Mouse (Mus musculus) thymus, postnatal 25 days (tissue): ENCODE results near the gene Ppfia4.

Source experiments
- DNase-seq: peaks from one replicate; pipeline ENCODE4 v3.0.0; 2022

The Ppfia4 gene

GRCm38 (mm10) chr1:134336958-134337710 lies 4.4 kb upstream of the Ppfia4 start:
- no peak for DNase-seq

- DNase-seq = no peak
Measured at GRCm38 (mm10) chr1:134335924-134336810, 3.4 kb upstream of the Ppfia4 start.

- no peak for DNase-seq
Measured at GRCm38 (mm10) chr1:134335211-134335923, 2.6 kb upstream of the Ppfia4 start.

DNA sequence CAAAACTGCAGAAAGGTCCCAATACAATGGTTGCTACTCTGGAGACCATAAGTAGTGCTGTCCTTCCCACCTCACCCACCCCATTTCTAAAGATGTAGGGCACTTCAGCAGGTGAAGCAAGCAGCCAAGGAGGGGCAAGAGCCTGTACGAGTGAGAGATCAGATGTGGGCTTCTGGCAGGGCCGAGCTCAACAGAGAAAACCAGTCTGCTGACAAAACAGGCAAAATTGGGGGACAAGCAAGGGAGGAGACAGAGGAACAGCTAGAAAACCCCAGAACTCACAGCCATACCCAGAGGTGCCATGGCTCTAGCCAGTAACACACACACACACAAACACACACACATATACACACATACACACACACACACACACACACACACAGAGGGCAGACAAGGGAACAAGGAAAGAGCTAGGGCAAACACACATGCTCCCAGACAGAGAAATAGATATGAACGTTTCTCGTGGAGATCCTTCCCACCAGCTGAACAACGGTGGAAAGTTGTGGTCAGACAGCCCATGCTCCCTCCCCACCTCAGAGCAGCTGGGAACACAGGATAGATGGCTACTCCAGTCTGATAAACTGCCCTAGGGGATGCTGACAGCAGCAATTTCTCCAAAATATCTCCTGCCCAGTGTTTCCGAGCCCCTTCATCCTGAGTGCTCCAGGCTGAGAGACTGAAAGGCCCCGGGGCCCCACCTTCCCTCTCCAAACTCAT lies 1.5 kb upstream of the Ppfia4 start:
- DNase-seq = no peak

DNA sequence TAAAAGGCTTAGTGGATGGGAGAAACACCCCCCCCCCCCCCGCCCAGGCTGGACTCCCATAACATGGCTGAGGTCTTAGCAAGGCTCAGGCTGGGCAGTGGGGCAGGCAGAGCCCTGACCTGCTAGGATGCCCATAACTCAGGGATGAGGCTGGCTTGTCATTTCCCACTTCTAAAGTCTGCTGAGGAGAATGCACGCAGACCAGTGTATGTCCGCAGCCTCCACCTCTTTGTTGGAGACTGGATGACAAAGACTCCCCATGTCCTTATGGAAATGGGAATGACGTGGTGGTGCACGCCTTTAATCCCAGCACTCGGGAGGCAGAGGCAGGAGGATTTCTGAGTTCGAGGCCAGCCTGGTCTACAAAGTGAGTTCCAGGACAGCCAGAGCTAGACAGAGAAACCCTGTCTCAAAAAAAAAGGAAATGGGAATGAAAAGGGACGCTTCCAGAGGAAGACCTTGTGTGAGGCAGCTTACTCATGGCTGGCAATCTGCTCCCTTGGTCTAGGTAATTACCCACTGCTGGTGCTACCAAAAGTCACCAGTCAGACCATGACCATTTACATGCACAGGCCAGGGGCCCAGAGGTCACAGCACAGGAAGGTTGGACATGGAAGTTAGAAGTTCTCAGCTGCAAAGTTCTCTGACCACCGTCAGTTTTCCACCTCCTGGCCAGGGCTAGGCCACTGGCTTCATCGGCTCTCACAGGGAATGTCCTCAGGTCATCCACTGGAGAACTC lies 813 bp upstream of the Ppfia4 start:
- DNase-seq = no peak

- DNase-seq = peak; percentile 72
Measured at GRCm38 (mm10) chr1:134331879-134332635, 671 bp downstream of the Ppfia4 start.

- DNase-seq = no peak
Measured at GRCm38 (mm10) chr1:134326841-134327346, 5.8 kb downstream of the Ppfia4 start.

DNA sequence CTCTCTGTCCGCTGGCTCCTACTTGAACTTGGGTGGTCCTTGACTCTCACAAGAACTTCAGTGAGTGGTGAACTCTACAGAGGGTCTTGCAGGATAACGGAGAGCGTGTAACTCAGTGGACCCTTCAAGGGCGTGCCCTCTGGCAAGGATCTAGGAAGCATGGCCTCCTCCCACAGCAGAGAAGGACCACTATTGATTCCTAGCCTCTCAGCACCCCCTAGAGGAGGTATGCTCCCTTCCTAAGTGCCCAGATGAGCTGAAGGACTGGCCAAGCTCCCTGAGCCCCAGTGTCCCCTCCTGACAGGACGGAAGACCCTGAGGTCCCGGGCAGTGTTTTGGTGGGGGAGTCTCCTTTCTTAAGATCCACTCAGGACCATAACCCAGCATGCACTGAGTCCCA lies 10.1 kb downstream of the Ppfia4 start:
- DNase-seq = no peak

DNA sequence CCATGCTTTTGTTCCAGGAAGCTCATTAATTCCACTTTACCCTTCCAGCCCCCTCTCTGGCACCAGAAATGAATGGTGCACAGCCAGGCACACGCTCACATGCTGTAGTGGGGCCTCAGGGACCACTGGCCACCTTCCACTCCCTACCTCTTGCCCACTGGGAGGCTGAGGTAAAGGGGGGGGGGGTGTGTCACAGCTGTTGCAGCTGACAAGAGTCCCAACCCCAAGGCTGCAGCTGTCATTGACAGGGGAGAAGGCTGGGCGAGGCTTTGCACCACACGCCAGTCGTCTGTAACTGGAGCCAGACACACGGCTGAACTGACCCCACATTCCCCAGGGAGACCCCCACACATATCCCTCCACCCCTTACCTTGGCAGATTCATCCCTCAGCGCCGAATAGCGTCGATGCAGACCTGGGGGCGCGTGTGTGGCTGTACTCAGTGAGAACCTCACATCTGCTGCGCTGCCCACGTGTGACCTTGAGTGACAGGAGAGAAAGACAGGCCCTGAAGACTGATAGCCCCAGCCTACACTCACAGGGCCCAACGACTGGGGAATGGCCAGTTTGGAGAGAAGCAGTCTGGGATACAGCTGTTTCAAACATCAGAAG lies 11.9 kb downstream of the Ppfia4 start:
- no peak for DNase-seq

- DNase-seq = no peak
Measured at GRCm38 (mm10) chr1:134318261-134318660, 14.5 kb downstream of the Ppfia4 start.

DNA sequence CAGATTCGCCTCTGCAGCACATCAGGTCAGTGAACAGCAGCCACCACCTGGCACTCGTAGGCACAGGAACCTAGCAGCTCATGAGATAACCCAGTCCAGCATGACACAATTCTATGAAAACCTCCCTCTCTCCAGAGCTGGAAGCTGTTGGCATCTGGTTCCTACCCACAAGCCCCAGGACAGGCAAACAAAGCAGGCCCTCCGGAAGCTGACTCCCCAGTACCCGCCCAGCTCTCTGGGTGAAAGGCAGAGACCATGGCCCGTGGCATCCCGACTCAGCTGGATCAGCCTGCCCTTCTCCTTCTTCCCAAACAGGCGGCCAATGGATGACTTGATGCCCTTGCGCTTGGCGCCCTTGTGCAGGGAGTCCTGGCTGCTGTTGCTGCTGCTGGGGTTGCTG lies 16.4 kb downstream of the Ppfia4 start:
- no peak for DNase-seq

DNA sequence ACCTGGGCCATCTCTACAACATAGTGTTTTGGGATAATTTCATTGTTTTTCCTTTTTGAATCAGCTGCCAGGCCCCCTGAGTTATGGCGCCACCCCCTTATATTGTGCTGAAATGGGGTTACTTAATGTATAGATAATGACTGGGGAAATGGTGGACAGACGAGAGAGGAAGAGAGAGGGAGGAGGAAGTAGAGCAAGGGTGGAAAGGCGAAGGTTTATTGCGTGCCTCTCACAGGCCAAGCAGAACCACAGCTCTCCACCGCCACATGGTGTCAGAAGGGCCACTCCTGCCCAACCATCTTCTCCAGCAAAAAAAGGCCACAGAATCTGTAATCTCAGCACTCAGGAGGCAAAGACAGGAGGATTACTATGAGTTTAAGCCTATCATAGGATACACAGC lies 17.5 kb downstream of the Ppfia4 start:
- DNase-seq = no peak

DNA sequence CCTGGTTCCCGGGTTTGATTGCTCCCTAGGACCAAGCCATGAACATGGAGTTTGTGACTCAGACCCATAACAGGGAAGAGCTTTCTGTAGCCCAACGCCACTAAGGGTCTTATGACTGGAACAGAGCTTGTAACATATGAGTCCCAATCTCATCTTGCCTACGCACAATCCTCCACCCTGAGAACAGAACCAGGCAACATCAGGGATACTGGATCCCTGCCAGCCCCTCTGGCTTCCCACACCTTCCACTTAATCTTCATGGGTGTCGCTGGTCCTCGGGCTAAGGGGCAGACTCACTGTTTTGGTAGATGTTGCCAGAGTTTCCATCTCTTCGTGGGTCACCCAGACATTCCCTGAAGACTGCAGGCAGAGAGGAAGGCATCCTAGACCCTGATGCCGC lies 21.0 kb downstream of the Ppfia4 start:
- no peak for DNase-seq

GRCm38 (mm10) chr1:134310729-134311128 lies 22.0 kb downstream of the Ppfia4 start:
- DNase-seq = no peak

- no peak for DNase-seq
Measured at GRCm38 (mm10) chr1:134310291-134310690, 22.4 kb downstream of the Ppfia4 start.

GRCm38 (mm10) chr1:134307409-134307808 lies 25.3 kb downstream of the Ppfia4 start:
- DNase-seq = peak; percentile 22

DNA sequence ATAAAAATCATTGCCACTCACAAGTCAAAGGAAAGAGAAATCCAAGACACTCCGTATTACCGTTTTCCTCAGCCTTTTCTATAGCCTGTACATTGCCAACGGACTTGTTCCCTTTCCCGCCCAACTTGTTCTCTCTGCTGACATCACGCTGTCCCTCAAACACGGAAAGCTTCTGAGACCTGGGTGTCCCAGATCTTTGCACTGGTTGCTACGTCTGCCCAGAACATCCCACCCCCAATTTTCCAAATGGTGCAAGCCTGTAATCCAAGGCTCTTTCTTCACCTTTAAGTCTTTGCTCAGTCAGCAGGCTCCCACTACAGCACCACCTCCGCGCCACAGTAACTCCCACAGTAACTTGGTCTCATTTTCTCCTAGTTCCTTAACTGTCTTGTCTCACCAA lies 27.8 kb downstream of the Ppfia4 start:
- DNase-seq = no peak

GRCm38 (mm10) chr1:134302568-134303238 lies 30.0 kb downstream of the Ppfia4 start:
- DNase-seq = no peak

DNA sequence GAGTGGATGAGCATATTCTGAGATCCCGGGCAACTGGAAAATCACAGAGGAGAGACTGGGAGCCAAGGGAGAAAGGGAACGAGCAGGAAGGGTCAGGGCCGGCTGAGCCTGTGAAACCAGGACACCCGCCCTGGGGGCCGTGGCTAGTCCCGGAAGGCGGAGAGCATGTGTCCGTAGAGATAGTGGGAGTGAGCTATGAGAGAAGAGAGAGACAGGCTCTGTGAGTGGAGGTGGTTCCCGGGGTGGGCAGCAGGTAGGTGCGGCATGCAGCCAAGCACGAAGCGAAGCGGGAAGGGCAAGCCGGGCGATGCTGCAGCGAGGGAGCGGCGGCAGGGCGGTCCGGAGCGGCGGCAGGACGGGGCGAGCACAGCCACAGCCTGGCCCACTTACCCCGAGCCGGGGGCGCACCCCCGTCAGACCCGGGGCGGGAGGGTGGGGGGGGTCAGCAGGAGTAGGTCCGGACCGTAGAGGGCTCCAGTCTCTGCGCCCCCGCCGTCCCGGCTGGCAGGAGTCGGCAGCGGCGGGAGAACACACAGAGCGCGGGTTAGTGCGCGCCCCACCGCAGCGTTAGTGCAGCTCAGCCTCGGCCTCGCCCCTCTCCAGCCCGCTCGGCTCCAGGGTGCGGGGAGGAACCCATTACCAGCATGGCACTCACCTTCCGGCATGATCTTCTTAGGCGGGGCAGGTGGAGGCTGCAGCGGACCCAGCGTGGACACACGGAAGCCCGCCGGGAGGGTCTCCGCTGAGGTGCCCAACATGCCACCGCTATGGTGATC lies 33.9 kb downstream of the Ppfia4 start:
- DNase-seq = peak; percentile 2
